Mouse (Mus musculus) cerebellum, postnatal 4 days (tissue): ENCODE measurements at regions not wholly inside any gene's neighbourhood (a gene's known extent, or its start where the extent isn't known, plus 50 kb on each side); places are given as distances from the start of the nearest gene placed in this dataset.

Experiments used
- DNase-seq, 2 experiments: peaks; one replicate each; pipeline ENCODE4 v3.0.0; 2022; ENCODE audit warnings: low spot score in 2 of 2, mixed read lengths in 1 of 2

GRCm38 (mm10) chr1:90668787-90669186 is 66.0 kb downstream of the Cops8 start:
- no peak for DNase-seq

- no peak for DNase-seq
These were observed 66.5 kb downstream of the Cops8 start for GRCm38 (mm10) chr1:90669237-90669636.

GRCm38 (mm10) chr1:90670346-90670745 is 67.6 kb downstream of the Cops8 start:
- peak in 1 of 2 experiments; percentile 39 for DNase-seq

- DNase-seq, result no peak
These were observed 71.0 kb downstream of the Cops8 start for GRCm38 (mm10) chr1:90673751-90674150.

- peak in 1 of 2 experiments; percentile 42 for DNase-seq
These were observed 73.6 kb downstream of the Cops8 start for GRCm38 (mm10) chr1:90676192-90677006.

- DNase-seq, result no peak
These were observed 74.4 kb downstream of the Cops8 start for GRCm38 (mm10) chr1:90677188-90677587.

- no peak for DNase-seq
These were observed 74.9 kb downstream of the Cops8 start for GRCm38 (mm10) chr1:90677651-90678201.

- DNase-seq, result no peak
These were observed 75.6 kb downstream of the Cops8 start for GRCm38 (mm10) chr1:90678416-90678815.

GRCm38 (mm10) chr1:90688086-90688485 is 85.3 kb downstream of the Cops8 start:
- DNase-seq, result no peak

- DNase-seq, result peak in 1 of 2 experiments; percentile 29
These were observed 87.9 kb downstream of the Cops8 start for GRCm38 (mm10) chr1:90690591-90691116.

- peak in 1 of 2 experiments; percentile 19 for DNase-seq
These were observed 88.4 kb downstream of the Cops8 start for GRCm38 (mm10) chr1:90691157-90691594.

- no peak for DNase-seq
These were observed 90.1 kb downstream of the Cops8 start for GRCm38 (mm10) chr1:90692851-90693250.

- DNase-seq, result no peak
These were observed 92.0 kb downstream of the Cops8 start for GRCm38 (mm10) chr1:90694761-90695160.

GRCm38 (mm10) chr1:90695166-90695749 is 92.5 kb downstream of the Cops8 start:
- DNase-seq, result no peak

- no peak for DNase-seq
These were observed 93.2 kb downstream of the Cops8 start for GRCm38 (mm10) chr1:90696000-90696399.

GRCm38 (mm10) chr1:90697056-90697596 is 94.3 kb downstream of the Cops8 start:
- no peak for DNase-seq

GRCm38 (mm10) chr1:90698618-90699017 is 95.8 kb downstream of the Cops8 start:
- no peak for DNase-seq

- no peak for DNase-seq
These were observed 99.0 kb downstream of the Cops8 start for GRCm38 (mm10) chr1:90701756-90702155.

- no peak for DNase-seq
These were observed 103.6 kb downstream of the Cops8 start for GRCm38 (mm10) chr1:90706391-90706790.

GRCm38 (mm10) chr1:90709761-90710160 is 107.0 kb downstream of the Cops8 start:
- no peak for DNase-seq

GRCm38 (mm10) chr1:90710566-90710965 is 107.8 kb downstream of the Cops8 start:
- no peak for DNase-seq

- DNase-seq, result no peak
These were observed 108.3 kb downstream of the Cops8 start for GRCm38 (mm10) chr1:90711103-90711502.
